Mouse (Mus musculus) liver, embryonic 11.5 days (tissue): ENCODE data around the gene Rbm38. TPM values are rescaled to one million over a fixed set of nuclear protein-coding genes. Genes with fewer than 3 reads are reported as not detected.

Source experiments
- ATAC-seq: fragments of 200-750 bp; cut with Nextera tagmentation; replicated peaks from 2 replicates; pipeline ENCODE4 v1.8.0; 2017; ENCODE audit warnings: moderate number of reproducible peaks, mild to moderate bottlenecking, moderate TSS enrichment, moderate library complexity; ENCODE audit not compliant: low FRiP score
- DNase-seq: peaks from one replicate; pipeline ENCODE4 v3.0.0-alpha.2; 2017; ENCODE audit warnings: low spot score
- H3K27ac ChIP-seq: fragments of 300-500 bp; sonication (generic); 2 replicates; pipeline ENCODE4 v1.5.1; 2014; ENCODE audit warnings: mild to moderate bottlenecking, low read depth, low read length, control low read depth
- H3K27me3 ChIP-seq: fragments of 300-500 bp; sonication (generic); replicated peaks from 2 replicates; pipeline ENCODE4 v1.6.1; 2014; ENCODE audit warnings: low read length, mixed read lengths; ENCODE audit not compliant: control insufficient read depth, insufficient read depth
- H3K36me3 ChIP-seq: fragments of 300-500 bp; sonication (generic); 2 replicates; pipeline ENCODE4 v1.6.1; 2014; ENCODE audit warnings: mild to moderate bottlenecking, low read length, moderate library complexity, mixed read lengths; ENCODE audit not compliant: control insufficient read depth, insufficient read depth
- H3K4me1 ChIP-seq: fragments of 300-500 bp; sonication (generic); replicated peaks from 2 replicates; pipeline ENCODE4 v1.6.1; 2014; ENCODE audit warnings: low read length, mixed read lengths; ENCODE audit not compliant: control insufficient read depth, insufficient read depth
- H3K4me2 ChIP-seq: fragments of 300-500 bp; sonication (generic); 2 replicates; pipeline ENCODE4 v1.6.1; 2014; ENCODE audit warnings: mild to moderate bottlenecking, control low read depth, moderate library complexity
- H3K4me3 ChIP-seq: fragments of 300-500 bp; sonication (generic); 2 replicates; pipeline ENCODE4 v1.5.1; 2014; ENCODE audit warnings: low read depth, low read length, control low read depth
- H3K9ac ChIP-seq: fragments of 300-500 bp; sonication (generic); 2 replicates; pipeline ENCODE4 v1.6.1; 2014; ENCODE audit warnings: low read depth, low read length, control low read depth
- H3K9me3 ChIP-seq: fragments of 300-500 bp; sonication (generic); 2 replicates; pipeline ENCODE4 v1.6.1; 2016; ENCODE audit warnings: low read length, inconsistent platforms, mixed read lengths; ENCODE audit not compliant: control insufficient read depth
- WGBS: fragments of 180-500 bp; shearing (Covaris S2); extraction: QIAGEN DNeasy Blood & Tissue Kit; methylation state at CpG from one replicate; pipeline ENCODE4 v1.1.7; 2014; 5-methylcytosine and 5-hydroxymethylcytosine counted together
- polyA plus RNA-seq: library from polyadenylated mRNA; unstranded; fragments of >200 nt; fragmentation: Nextera tagmentation; extraction: Ambion mirVana; gene quantifications from 2 replicates; pipeline ENCODE4 v1.2.1, GENCODE M21; 2014

The Rbm38 gene
- polyA plus RNA-seq, 1 experiment from 2014 or later, result 209 TPM

GRCm38 (mm10) chr2:172979666-172980345 lies 40.5 kb upstream of the Rbm38 start:
- H3K27ac ChIP-seq, result no peak overlapping the region
- H3K4me2 ChIP-seq, result no peak overlapping the region
- DNase-seq, result no peak
- peaks cover 6% of the 10 kb centered on the region; the same call in 1 of the 2 replicates for H3K4me1 ChIP-seq
- H3K9ac ChIP-seq, result no peak overlapping the region
- H3K9me3 ChIP-seq, result no peaks in the 10 kb centered on the region
- 87% methylated on average over 43 of the region's 43 CpGs for WGBS
- H3K36me3 ChIP-seq, result no peaks in the 10 kb centered on the region
- ATAC-seq, result no peak
- no peaks in the 10 kb centered on the region for H3K27me3 ChIP-seq
- H3K4me3 ChIP-seq, result no peak overlapping the region

- Histone ChIP-seq H3K36me3 (no peaks in the 10 kb centered on the region), H3K4me1 (no peaks in the 10 kb centered on the region), H3K4me3 (no peak overlapping the region), H3K27me3 (no peaks in the 10 kb centered on the region; the same call in 1 of the 2 replicates), H3K27ac (no peak overlapping the region), H3K9ac (no peak overlapping the region), H3K9me3 (no peaks in the 10 kb centered on the region), H3K4me2 (no peak overlapping the region)
- DNase-seq, result no peak
- WGBS, result 57% methylated on average over 9 of the region's 9 CpGs
- ATAC-seq, result no peak
Observed at GRCm38 (mm10) chr2:172982776-172983561, 37.3 kb upstream of the Rbm38 start.

- WGBS, result 76% methylated on average over 6 of the region's 6 CpGs
- ATAC-seq (no peak), DNase-seq (no peak)
- no peaks in the 10 kb centered on the region for H3K36me3 ChIP-seq
- no peak overlapping the region for H3K4me3 ChIP-seq
- no peak overlapping the region for H3K27ac ChIP-seq
- no peaks in the 10 kb centered on the region for H3K9me3 ChIP-seq
- H3K9ac ChIP-seq, result no peak overlapping the region
- peaks cover 3% of the 10 kb centered on the region; the same call in 1 of the 2 replicates for H3K27me3 ChIP-seq
- no peaks in the 10 kb centered on the region for H3K4me1 ChIP-seq
- no peak overlapping the region for H3K4me2 ChIP-seq
Observed at GRCm38 (mm10) chr2:172990161-172990560, 30.1 kb upstream of the Rbm38 start.

GRCm38 (mm10) chr2:172996207-172996606 lies 24.1 kb upstream of the Rbm38 start:
- no peak overlapping the region for H3K4me2 ChIP-seq
- 14% methylated on average over 4 of the region's 4 CpGs for WGBS
- H3K27me3 ChIP-seq, result no peaks in the 10 kb centered on the region; the same call in 1 of the 2 replicates
- peaks cover 2% of the 10 kb centered on the region; the same call in 1 of the 2 replicates for H3K4me1 ChIP-seq
- DNase-seq (no peak), ATAC-seq (no peak)
- H3K9me3 ChIP-seq, result no peaks in the 10 kb centered on the region
- no peak overlapping the region for H3K4me3 ChIP-seq
- no peaks in the 10 kb centered on the region for H3K36me3 ChIP-seq
- no peak overlapping the region for H3K9ac ChIP-seq
- H3K27ac ChIP-seq, result no peak overlapping the region

- H3K4me1 ChIP-seq, result peaks cover 4% of the 10 kb centered on the region; the same call in 1 of the 2 replicates
- no peaks in the 10 kb centered on the region for H3K9me3 ChIP-seq
- DNase-seq (no peak), ATAC-seq (no peak)
- WGBS, result 58% methylated on average over 11 of the region's 11 CpGs
- H3K27ac ChIP-seq, result no peak overlapping the region
- peaks cover under 1% of the 10 kb centered on the region; the same call in 1 of the 2 replicates for H3K36me3 ChIP-seq
- H3K4me2 ChIP-seq, result no peak overlapping the region
- no peak overlapping the region for H3K4me3 ChIP-seq
- H3K27me3 ChIP-seq, result no peaks in the 10 kb centered on the region; the same call in 1 of the 2 replicates
- H3K9ac ChIP-seq, result no peak overlapping the region
Observed at GRCm38 (mm10) chr2:172997748-172998147, 22.6 kb upstream of the Rbm38 start.

- H3K36me3 ChIP-seq, result peaks cover 5% of the 10 kb centered on the region
- no peak overlapping the region for H3K4me3 ChIP-seq
- no peak overlapping the region for H3K9ac ChIP-seq
- H3K4me1 ChIP-seq, result peaks cover 4% of the 10 kb centered on the region
- no peak overlapping the region for H3K4me2 ChIP-seq
- H3K27me3 ChIP-seq, result no peaks in the 10 kb centered on the region; the same call in 1 of the 2 replicates
- no peaks in the 10 kb centered on the region for H3K9me3 ChIP-seq
- WGBS, result 58% methylated on average over 7 of the region's 7 CpGs
- ATAC-seq, result no peak
- no peak overlapping the region for H3K27ac ChIP-seq
- no peak for DNase-seq
Observed at GRCm38 (mm10) chr2:172998478-172998877, 21.8 kb upstream of the Rbm38 start.

- under 1% methylated on average over 45 of the region's 45 CpGs for WGBS
- H3K27me3 ChIP-seq, result no peaks in the 10 kb centered on the region
- H3K27ac ChIP-seq, result peak within 1 kb of the TSS; percentile 94
- peak within 1 kb of the TSS; percentile 92 for H3K4me3 ChIP-seq
- peak; percentile 96 for ATAC-seq
- peak within 1 kb of the TSS; percentile 62 for H3K4me2 ChIP-seq
- peaks cover 4% of the 10 kb centered on the region for H3K4me1 ChIP-seq
- peak within 1 kb of the TSS; percentile 94 for H3K9ac ChIP-seq
- H3K9me3 ChIP-seq, result no peaks in the 10 kb centered on the region
- peak; percentile 99 for DNase-seq
- H3K36me3 ChIP-seq, result peaks cover 18% of the 10 kb centered on the region
Observed at GRCm38 (mm10) chr2:172999630-173000284, 20.5 kb upstream of the Rbm38 start, which contains the start of gene Rae1. Gene Rae1 (plus strand): TSS chr2:173000117.

GRCm38 (mm10) chr2:173000285-173000652 lies 20.0 kb upstream of the Rbm38 start:
- H3K4me3 ChIP-seq, result peak overlapping the region; percentile 92
- ATAC-seq (peak; percentile 92), DNase-seq (no peak)
- peak overlapping the region; percentile 94 for H3K9ac ChIP-seq
- H3K27ac ChIP-seq, result peak overlapping the region; percentile 94
- peak overlapping the region; percentile 62 for H3K4me2 ChIP-seq
- H3K36me3 ChIP-seq, result peaks cover 23% of the 10 kb centered on the region
- WGBS, result under 1% methylated on average over 42 of the region's 42 CpGs
- no peaks in the 10 kb centered on the region for H3K27me3 ChIP-seq
- no peaks in the 10 kb centered on the region for H3K9me3 ChIP-seq
- H3K4me1 ChIP-seq, result peaks cover 4% of the 10 kb centered on the region
